Mouse (Mus musculus): ENCODE measurements around the gene Poldip3. TPM values are rescaled to one million over a fixed set of nuclear protein-coding genes. Genes with fewer than 3 reads are reported as not detected.
"Not testable (repeated sequence)": the region's sequence is repeated elsewhere in the genome, so short reads cannot be mapped to it uniquely, and the experiment has no call there.

Poldip3 gene
- total RNA-seq, 2 experiments from 2014 or later, result 84.2 to 88.4 TPM

DNA sequence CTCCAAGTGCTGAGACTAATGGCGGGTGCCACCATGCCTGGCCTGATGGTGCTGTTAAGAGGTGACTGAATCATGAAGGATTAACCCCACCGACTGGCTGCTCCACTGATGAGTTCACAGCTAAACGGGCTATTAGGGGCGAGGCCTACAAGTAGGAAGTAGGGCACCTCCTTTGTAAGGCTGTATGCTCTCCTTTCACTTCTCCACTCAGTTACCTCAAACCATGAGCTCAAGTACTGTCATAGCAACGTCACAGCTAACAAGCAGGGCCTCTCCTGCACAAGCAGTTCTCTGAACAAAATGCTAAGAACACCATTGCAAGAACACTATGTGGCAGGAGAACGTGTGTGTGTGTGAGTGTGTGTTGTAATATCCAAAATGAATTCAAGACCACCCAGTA, 3.6 kb downstream of the Poldip3 start:
- DNase-seq (ENCODE audit: low spot score in 2 of 2), result no peak
- intact Hi-C loops (cut with DNase I), result no loop called here

DNA sequence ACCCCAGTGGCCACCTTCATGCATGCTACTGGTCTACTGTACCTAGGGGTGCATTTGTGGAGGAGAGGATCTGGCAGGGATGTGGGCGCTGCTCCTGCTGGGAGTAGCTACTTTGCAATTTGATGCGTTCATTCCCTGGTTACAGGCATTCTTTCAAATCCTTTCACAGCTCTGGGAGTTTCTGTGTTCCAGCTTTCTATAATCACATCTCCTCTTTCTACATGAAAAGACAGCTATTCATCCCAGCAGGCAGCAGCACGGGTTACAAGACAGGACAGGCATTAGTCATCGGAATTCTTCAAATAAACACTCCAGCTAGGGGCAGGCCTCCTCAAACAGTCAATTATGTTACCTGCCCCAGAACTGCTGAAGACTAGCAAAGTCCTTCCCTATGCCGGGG, 6.3 kb downstream of the Poldip3 start:
- DNase-seq (ENCODE audit: low spot score in 2 of 2), result peak; percentile 44 to 78
- intact Hi-C loops (cut with DNase I), result no loop called here

DNA sequence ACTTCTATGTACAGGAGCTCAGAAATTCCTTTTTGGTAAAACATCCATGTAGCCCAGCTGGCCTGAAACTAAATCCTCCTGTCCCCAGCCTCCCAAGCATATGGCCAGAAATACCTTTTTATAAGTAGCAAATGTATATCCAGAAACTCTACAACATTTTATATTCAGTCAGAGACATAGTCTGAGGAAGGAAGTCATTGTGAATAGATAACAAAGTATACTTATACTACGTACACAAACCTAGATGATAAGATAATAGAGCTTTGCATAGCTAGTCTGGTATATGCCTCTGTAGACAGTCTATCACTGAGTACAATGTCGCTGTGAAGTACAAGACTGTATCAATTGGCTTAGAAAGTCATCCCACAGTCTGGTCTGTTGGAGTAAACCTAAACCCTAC, 13.5 kb downstream of the Poldip3 start:
- intact Hi-C loops (cut with DNase I), result no loop called here
- no peak for DNase-seq (ENCODE audit: low spot score in 2 of 2)

DNA sequence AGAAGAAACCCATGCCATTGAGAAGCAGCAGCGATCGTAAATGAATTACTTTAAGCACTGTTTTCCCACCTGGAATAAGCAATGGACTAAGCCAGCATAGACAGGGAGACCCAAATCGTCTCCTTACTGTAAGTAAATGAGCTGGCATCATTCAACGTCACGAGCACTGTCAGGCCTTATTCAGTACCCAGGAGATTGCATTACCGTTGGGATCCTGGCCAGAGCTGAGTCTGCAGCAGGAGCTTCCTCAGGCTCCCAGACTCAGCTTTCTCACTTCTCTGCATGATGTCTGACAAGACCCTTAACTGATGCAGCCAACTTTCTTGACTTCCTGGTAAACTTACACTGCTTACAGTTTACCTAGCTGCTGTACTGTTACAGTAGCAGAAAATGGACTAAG, 14.5 kb downstream of the Poldip3 start:
- DNase-seq (ENCODE audit: low spot score in 2 of 2), result no peak
- intact Hi-C loops (cut with DNase I), result no loop called here

DNA sequence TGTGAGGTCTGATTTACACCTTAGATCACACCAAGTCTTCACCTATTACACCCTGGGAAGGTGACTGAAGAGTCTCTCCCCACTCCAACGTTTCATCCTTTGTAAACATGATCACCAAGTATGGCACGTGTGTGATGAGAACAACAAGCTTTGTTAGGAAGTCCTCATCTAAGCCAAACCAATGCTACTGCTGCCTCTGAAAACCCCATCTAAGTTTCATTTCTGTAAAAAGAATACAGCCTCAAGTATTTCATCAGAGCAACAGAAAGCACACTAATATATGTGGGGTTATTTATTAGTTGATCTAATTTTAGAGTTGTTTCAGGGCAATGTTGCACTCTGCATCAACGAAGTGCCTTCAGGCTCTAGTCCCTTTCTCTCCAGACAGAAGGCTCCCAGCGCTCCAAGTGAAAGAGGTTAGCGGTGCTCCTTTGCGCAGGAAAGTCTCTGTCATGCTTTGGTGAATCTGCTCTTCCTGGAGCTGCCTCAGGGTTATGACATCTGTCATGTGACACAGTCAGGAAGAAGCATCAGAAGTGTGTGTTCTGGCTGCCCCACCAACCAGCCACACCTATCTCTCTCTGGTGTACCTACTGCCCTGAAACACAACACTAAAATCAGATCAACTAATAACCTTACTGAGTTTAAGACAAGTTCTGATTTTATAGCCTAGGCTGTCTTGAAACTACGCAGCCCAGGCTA, 19.5 kb downstream of the Poldip3 start:
- no peak for DNase-seq (ENCODE audit: low spot score in 2 of 2)
- intact Hi-C loops (cut with DNase I), result no loop called here

DNA sequence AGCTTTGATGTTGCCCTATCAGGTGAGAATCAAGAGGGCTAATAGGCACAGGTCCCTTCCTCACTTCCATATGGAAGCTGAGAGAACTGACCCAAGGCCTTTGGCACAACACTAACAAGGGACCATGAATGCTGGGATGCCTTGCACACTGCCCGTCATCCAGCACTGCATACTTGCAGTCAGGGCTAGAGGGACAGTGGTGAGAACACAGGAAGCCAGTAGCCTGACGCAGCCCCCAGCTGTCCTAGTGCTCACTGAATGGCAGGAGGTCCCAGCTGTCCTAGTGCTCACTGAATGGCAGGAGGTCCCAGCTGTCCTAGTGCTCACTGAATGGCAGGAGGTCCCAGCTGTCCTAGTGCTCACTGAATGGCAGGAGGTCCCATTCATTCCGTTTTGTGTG, 22.1 kb downstream of the Poldip3 start:
- intact Hi-C loops (cut with DNase I); DNase-seq (ENCODE audit: low spot score in 2 of 2): not testable (repeated sequence)

DNA sequence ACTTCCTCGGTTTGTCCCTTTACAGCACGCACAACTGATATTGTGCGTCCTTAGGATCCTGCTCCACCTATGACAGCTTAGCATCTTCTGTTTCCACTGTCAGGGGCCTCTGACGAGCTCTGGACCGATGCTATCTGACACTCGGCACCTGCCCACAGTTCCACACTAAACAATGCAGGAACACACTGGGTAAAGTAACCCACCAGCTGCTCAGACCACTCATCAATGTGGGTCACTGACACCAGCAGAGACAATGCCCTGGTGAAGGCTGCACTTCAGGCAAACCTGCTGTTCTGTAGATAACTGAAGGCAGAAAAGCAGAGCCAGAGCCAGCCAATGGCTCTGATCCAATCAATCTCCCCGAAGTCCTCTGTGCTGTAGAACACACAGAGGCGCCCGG, 22.6 kb downstream of the Poldip3 start:
- intact Hi-C loops (cut with DNase I), result no loop called here
- no peak for DNase-seq (ENCODE audit: low spot score in 2 of 2)

DNA sequence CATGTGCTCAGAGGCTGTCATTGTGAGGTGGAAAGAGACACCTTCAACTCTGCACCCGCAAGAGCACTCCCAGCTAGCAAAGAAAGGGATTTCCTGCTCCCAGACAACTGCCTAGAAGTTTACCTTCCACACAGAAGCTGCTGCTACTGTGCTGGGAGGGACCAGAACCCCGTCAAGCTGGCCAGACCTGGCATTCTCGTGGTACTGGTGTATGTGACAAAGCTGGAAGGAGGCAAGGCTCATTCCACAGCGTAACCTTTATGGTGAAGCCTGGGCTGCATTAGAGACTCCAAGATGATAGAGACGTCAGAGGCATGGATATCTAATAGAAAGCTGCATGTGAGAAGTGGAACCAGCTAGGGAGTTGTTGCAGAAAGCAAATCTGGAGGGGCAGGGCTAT, 24.6 kb downstream of the Poldip3 start:
- no peak for DNase-seq (ENCODE audit: low spot score in 2 of 2)
- intact Hi-C loops (cut with DNase I), result loop anchor here (5.0 kb wide), 1 partner anchor 317 kb away; no protein-coding TSS in a partner anchor

DNA sequence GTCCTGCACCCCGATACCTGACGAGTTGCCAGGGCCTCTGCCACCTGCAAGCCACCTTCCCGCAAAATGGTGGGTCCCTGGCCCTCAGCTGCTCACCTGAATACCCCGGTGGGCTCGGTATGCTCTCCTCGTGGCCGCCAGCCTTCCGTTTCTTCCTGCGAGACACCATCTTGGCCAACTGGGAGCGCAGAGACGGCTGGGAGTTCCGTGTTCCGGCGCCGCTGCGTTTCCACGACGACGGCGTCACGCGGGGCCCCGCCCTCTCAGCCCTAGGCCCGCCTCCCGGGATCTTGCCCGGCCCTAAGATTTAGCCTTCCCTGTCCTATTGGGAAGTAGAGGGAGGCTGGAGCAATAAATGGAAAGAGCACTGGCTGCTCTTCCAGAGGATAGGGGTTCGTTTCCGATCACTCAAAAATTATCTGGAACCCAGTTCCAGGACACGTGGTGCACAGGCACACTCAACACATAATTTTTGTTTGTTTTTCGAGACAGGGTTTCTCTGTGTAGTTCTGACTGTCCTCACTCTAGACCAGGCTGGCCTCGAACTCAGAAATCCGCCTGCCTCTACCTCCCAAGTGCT, 26.5 kb downstream of the Poldip3 start, which contains the start of gene Rrp7a:
Gene Rrp7a, minus strand, starts transcription at position 236 of the 580 bp plus-strand sequence.
- intact Hi-C loops (cut with DNase I), result loop anchor here (5.0 kb wide), 1 partner anchor 315 kb away; no protein-coding TSS in a partner anchor
- DNase-seq (ENCODE audit: low spot score in 2 of 2), result peak; percentile 92 to 94

DNA sequence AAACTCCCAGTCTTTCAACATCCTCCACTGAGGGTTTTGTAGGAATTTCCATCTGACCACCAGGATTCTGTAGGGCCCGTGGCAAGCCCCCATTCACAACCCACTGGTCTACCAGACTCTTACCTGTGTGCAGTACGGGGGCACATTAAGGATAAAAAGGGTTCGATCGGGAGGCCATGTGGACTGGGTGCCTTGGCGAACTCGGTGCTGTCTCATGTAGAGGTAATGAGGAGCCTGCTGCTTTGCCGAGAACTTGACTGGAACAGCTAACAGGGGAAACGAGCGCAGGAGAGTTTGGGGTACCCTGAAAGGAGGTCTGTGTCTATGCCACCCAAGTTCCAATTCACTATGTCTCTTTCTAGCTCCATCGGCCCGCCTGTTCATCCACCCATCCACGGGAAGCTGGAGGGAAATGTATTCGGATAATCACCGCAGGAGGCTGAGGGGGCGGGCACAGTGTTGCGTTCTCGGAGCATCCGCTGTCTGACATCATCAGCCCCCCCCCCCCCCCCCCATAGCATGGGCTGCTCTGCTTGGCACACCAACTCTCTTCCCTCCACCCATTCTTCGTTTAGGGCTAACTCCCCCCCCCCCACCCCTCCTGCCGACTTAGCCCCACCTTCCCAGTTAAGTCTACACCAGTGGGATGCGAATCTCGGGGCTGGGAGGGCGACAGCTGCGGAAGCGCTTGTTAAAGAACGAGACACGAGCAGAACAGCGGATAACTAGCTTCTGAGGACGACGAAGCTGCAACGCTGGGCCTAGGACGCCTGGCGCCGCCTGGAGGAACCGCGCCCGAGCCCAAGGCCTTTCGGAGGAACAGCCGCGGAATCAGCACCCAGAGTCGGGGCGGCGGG, 27.2 kb downstream of the Poldip3 start:
- intact Hi-C loops (cut with DNase I), result loop anchor here (5.0 kb wide), 1 partner anchor 315 kb away; no protein-coding TSS in a partner anchor
- peak; percentile 73 to 74 for DNase-seq (ENCODE audit: low spot score in 2 of 2)

DNA sequence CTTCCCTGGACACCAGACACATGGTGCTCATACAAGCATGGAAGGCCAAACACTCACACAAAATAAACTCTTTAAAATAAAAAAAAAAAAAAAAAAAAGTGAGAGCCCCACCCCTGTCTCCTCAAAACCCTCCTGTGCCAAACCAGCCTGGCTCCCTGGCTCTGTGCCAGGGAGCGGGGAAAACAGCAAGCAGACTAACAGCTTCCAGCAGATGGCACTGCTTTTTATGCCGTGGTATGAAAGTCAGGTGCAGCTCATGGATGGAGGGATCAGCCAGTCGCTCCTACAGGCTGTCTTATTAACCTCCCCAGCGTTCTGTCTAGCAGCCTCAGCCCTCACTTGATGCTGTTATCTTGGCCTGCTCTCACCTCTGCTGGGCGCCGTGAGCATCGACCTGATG, 30.8 kb downstream of the Poldip3 start:
- peak; percentile 68 to 72 for DNase-seq (ENCODE audit: low spot score in 2 of 2)
- intact Hi-C loops (cut with DNase I), result no loop called here

DNA sequence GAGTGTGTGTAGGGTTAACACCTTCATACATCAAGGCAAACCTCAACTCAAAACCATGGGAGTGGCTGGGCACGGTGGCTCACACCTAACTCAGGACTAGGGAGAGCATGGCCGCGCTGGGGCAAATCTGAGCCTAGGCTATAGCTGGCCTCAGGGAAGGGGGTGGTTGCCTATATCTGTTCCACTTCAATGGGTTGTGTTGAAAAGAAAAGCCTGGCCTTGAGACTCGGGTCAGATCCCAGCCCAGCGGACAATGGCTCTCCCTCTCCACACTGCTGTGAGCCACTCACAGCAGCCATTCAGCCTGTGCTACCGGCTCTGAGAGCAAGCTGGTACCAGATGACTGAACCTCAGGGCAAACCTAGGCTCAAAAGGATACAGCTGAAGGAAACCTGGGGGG, 34.1 kb downstream of the Poldip3 start:
- intact Hi-C loops (cut with DNase I), result no loop called here
- no peak for DNase-seq (ENCODE audit: low spot score in 2 of 2)

DNA sequence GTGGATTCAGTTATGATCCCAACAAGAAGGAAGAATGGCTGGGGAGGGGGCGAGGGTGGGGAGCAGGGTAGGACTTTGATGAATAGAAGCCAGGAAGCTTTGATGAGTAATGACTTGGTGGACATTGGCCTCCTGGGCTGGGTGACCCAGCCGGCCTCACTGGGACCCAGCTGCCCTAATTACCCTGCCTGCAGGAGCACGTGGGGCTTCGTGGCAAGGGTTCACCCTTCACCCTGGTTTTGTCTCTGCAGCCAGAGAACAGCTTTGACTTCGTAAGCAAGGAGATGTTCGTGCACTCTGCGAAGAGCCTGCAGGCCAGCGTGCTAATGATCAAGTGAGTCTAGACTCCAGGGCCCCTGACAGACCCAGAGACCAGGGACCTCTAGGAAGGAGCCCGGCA, 35.1 kb downstream of the Poldip3 start:
- intact Hi-C loops (cut with DNase I), result no loop called here
- no peak for DNase-seq (ENCODE audit: low spot score in 2 of 2)

DNA sequence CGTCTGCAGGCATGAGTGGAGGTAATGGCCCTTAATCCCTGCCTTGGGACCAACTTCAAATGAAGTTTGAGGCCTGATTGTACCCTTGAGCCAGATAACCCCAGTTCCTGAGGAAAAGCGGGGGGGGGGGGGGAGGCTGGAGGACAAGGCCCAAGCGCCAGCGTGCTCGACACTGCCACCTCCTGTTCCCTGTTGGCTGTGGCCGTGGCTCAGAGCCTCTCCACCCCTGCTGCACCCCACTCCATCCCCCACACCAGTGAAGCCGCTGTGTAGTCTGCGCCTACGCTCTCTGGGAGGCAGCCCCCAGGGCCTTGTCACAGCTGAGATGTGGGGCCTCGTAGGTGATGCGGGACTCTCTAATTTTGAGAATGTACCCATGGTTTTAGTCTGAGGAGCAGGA, 36.3 kb downstream of the Poldip3 start:
- peak; percentile 67 to 72 for DNase-seq (ENCODE audit: low spot score in 2 of 2)
- intact Hi-C loops (cut with DNase I), result no loop called here

DNA sequence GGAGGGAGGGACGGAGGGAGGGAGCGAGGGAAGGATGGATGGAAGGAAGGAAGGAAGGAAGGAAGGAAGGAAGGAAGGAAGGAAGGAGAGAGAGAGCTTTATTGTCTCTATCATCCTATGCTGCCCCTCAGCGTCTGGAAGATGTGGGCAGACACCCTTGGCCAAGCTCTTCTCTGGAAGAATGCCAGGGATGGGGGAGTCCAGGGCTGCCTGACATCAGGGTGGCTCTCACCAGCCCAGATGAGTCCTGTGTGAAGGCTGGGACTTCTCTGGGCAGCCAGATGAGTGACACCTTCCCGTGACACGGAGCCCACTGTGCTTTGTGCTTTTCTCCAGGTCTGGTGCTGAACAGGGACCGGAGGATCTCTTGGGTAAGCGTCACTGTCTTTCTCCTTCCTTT, 37.3 kb downstream of the Poldip3 start:
- no peak for DNase-seq (ENCODE audit: low spot score in 2 of 2)
- intact Hi-C loops (cut with DNase I), result no loop called here

DNA sequence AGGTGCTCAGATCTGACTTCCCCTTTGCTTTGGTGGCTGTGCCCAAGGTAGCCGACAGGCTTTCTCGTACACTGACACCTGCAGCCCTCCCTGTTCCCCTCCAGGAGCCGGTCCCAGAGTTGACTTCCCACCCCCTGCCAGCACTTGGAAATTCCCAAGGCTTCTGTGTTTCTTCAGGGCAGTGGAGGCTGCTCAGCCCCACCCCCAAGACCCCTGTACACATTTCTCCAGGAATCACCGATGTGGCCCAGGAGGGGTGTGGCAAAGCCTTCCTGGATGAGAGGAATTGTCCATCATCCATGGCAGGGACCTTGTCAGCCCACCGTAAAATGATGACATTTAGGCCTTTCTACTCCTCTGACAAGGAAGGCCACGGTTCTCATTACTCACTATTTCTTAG, 37.9 kb downstream of the Poldip3 start:
- intact Hi-C loops (cut with DNase I), result no loop called here

DNA sequence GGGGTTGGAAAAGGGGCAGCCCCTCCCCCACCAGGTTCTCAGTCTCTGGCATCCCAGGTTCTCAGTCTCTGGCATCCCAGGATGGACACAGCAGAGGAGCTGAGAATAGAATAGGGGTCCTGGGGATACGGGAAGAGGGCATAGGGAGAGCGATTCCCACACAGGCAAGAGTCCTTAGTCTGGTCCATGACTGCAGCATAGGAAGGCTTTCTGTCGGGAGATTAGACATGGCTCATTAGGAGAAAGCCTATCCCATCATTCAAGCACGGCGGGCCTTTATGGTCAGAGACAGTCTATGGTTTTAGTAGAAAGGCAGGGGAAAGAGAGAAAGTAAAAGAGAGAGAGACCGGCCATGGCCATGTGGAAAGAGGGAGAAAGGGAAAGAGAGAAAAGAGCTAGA, 41.4 kb downstream of the Poldip3 start:
- intact Hi-C loops (cut with DNase I), result no loop called here
- no peak for DNase-seq (ENCODE audit: low spot score in 2 of 2)

More for the DNA sequence above, 37.9 kb downstream of the Poldip3 start:
- DNase-seq (ENCODE audit: low spot score in 2 of 2), result no peak

DNA sequence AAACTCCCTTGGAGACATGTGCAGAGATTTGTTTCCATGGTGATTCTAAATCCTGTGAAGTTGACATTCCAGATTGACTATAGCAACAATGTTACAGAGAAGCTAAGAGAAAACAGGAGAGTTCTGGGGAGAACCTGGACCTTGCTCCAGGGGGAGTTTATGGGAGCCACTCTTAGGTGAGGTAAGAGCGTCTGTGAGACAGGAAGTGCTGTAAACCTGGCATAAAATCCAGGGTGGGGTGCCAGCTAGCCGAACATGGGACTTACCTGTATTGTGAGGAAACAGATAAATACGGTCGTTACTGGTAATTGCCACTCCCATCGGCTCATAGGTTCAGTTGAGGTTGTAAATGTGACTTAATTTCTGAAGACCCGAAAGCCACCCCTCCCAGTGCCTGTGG, 42.8 kb downstream of the Poldip3 start:
- no peak for DNase-seq (ENCODE audit: low spot score in 2 of 2)
- intact Hi-C loops (cut with DNase I), result no loop called here

DNA sequence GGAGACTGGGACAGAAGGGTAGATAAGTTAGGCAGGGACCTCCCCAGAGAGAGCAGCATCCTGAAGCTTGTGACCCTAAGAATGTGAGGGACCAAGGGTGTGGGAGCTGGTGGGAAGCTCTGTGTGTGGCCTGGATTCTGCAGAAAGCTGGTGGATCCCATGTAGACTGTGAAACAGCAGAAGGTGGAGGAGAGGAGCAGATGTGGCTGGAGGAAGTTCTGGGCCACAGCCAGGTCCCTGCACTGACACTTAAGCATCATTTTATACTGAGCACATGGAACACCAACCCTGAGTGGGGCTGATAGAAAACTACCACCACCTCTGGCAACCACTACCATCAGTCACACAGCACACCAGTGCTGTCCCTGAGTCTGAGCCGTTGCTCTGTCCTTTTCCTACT, 46.1 kb downstream of the Poldip3 start:
- no peak for DNase-seq (ENCODE audit: low spot score in 2 of 2)
- intact Hi-C loops (cut with DNase I), result no loop called here

DNA sequence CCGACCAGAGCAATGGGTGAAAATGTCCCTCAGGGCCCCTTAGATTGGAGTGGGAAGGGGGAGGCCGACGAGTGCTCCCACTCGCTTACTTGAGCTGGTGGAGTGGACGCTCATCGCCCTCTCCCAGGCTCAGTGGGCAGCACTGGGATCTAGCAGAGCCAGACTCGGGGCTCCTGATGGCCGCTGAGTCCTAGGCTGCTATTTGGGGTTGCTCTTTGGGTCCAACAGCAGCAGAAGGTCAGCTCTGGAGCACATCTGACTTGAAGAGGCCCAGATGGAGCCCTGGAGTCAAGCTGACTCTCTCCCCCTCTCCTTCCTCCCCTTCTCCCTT, 48.9 kb downstream of the Poldip3 start:
- intact Hi-C loops (cut with DNase I), result no loop called here
- no peak for DNase-seq (ENCODE audit: low spot score in 2 of 2)
